Mouse (Mus musculus) forebrain, embryonic 11.5 days (tissue): Measurements from ENCODE around the gene Hoxb13. TPM values are rescaled to one million over a fixed set of nuclear protein-coding genes. Genes with fewer than 3 reads are reported as not detected.

Experiments
- ATAC-seq: fragments of 200-750 bp; cut with Nextera tagmentation; replicated peaks from 2 replicates; pipeline ENCODE4 v1.8.0; 2017; ENCODE audit warnings: moderate TSS enrichment; ENCODE audit not compliant: low FRiP score
- DNase-seq: peaks from one replicate; pipeline ENCODE4 v3.0.0-alpha.2; 2017; ENCODE audit warnings: low spot score
- H3K27ac ChIP-seq: fragments of 300-500 bp; sonication (generic); 2 replicates; pipeline ENCODE4 v1.5.1; 2014; ENCODE audit warnings: low read depth, low read length
- H3K27me3 ChIP-seq: fragments of 300-500 bp; sonication (generic); 2 replicates; pipeline ENCODE4 v1.6.1; 2014; ENCODE audit warnings: mild to moderate bottlenecking, low read length, mixed read lengths; ENCODE audit not compliant: control insufficient read depth, insufficient read depth
- H3K36me3 ChIP-seq: fragments of 300-500 bp; sonication (generic); 2 replicates; pipeline ENCODE4 v1.6.1; 2014; ENCODE audit warnings: mild to moderate bottlenecking, low read length, moderate library complexity, mixed read lengths; ENCODE audit not compliant: control insufficient read depth, insufficient read depth
- H3K4me1 ChIP-seq: fragments of 300-500 bp; sonication (generic); replicated peaks from 2 replicates; pipeline ENCODE4 v1.6.1; 2014; ENCODE audit warnings: low read length, mixed read lengths; ENCODE audit not compliant: control insufficient read depth, insufficient read depth
- H3K4me2 ChIP-seq: fragments of 300-500 bp; sonication (generic); 2 replicates; pipeline ENCODE4 v1.6.1; 2014; ENCODE audit warnings: low read depth, mild to moderate bottlenecking, low read length, moderate library complexity, mixed read lengths; ENCODE audit not compliant: severe bottlenecking
- H3K4me3 ChIP-seq: fragments of 300-500 bp; sonication (generic); 2 replicates; pipeline ENCODE4 v1.5.1; 2014; ENCODE audit warnings: low read depth, low read length
- H3K9ac ChIP-seq: fragments of 300-500 bp; sonication (generic); 2 replicates; pipeline ENCODE4 v1.6.1; 2014; ENCODE audit warnings: low read length
- H3K9me3 ChIP-seq: fragments of 300-500 bp; sonication (generic); 2 replicates; pipeline ENCODE4 v1.6.1; 2016; ENCODE audit warnings: low read length, mixed read lengths; ENCODE audit not compliant: control insufficient read depth
- WGBS: fragments of 180-500 bp; shearing (Covaris S2); extraction: QIAGEN DNeasy Blood & Tissue Kit; methylation state at CpG from one replicate; pipeline ENCODE4 v1.1.7; 2014; 5-methylcytosine and 5-hydroxymethylcytosine counted together
- polyA plus RNA-seq: library from polyadenylated mRNA; unstranded; fragments of >200 nt; fragmentation: Nextera tagmentation; extraction: Ambion mirVana; gene quantifications from 2 replicates; pipeline ENCODE4 v1.2.1, GENCODE M21; 2014

The Hoxb13 gene
- polyA plus RNA-seq: not detected in 2 replicates

DNA sequence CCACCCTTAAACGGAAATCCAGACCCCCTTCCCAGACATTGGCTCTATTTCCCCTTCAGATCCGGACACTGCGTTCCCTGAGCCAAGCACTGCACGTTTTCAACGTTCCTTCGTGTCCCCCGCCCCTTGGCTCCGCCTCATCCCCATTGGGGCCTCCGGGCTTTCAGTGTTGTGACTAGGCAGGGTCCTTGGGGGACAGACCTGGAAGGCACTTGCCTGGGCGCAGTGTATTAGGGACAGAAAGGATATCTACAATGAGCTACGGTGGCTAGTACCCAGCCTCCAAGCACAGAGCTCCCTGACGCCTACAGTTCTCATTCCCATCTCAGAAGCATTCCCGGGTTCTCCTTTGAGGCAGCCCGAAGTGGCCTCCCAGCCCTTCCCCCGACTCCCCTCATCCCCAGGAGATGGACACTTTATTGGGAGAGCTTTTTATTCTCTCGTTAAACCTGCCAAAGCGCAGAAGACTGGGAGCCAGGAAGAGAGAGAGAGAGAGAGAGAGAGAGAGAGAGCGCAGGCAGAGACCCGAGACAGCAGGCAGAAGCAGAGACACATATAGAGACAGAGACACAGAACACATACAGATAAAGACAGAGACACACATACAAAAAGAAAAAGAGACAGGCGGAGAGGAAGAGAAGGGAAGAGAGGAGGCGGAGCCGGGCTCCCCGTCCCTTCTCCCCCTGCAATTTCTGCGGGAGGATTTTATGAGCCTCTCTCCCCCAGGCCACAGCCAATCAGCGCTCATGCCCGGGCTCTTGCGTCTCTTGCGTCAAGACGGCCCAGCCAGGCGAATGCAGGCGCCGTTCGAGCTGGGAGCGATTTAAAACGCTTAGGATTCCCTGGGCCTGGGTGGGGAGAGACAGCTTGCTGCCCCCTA is at the start of gene Hoxb13:
Gene Hoxb13, plus strand, starts transcription at position 796 of the 880 bp plus-strand sequence.
- DNase-seq (no peak), ATAC-seq (no peak)
- Histone ChIP-seq H3K9me3 (no peaks in the 10 kb centered on the region), H3K4me1 (0 out of 2 replicates have a peak, but pooled peaks cover 3% of the 10 kb centered on the region), H3K36me3 (no peaks in the 10 kb centered on the region), H3K4me2 (no peak within 1 kb of the TSS), H3K27ac (no peak within 1 kb of the TSS), H3K4me3 (no peak within 1 kb of the TSS), H3K9ac (no peak within 1 kb of the TSS), H3K27me3 (peaks cover 98% of the 10 kb centered on the region)
- under 1% methylated on average over 35 of the region's 35 CpGs for WGBS

- Histone ChIP-seq H3K36me3 (no peaks in the 10 kb centered on the region), H3K4me2 (peak overlapping the region; percentile 34), H3K27me3 (peaks cover 25% of the 10 kb centered on the region), H3K4me3 (peak overlapping the region; percentile 9; the same call in 1 of the 2 replicates), H3K9me3 (no peaks in the 10 kb centered on the region), H3K27ac (no peak overlapping the region), H3K9ac (no peak overlapping the region), H3K4me1 (no peaks in the 10 kb centered on the region; the same call in 1 of the 2 replicates)
- ATAC-seq (no peak), DNase-seq (peak; percentile 88)
- under 1% methylated on average over 15 of the region's 15 CpGs for WGBS
Observed at GRCm38 (mm10) chr11:96145622-96146270, 48.4 kb upstream of the Hoxb13 start.

- no peak overlapping the region for H3K27ac ChIP-seq
- H3K9ac ChIP-seq: no peak overlapping the region
- DNase-seq (no peak), ATAC-seq (no peak)
- H3K36me3 ChIP-seq: no peaks in the 10 kb centered on the region
- no peaks in the 10 kb centered on the region; the same call in 1 of the 2 replicates for H3K4me1 ChIP-seq
- WGBS: 80% methylated on average over 6 of the region's 6 CpGs
- no peak overlapping the region for H3K4me2 ChIP-seq
- no peaks in the 10 kb centered on the region for H3K9me3 ChIP-seq
- H3K27me3 ChIP-seq: peaks cover 25% of the 10 kb centered on the region
- no peak overlapping the region for H3K4me3 ChIP-seq
Observed at GRCm38 (mm10) chr11:96147471-96147870, 46.6 kb upstream of the Hoxb13 start.

GRCm38 (mm10) chr11:96164769-96165168 is 29.3 kb upstream of the Hoxb13 start:
- no peaks in the 10 kb centered on the region for H3K4me1 ChIP-seq
- no peak overlapping the region for H3K4me3 ChIP-seq
- no peaks in the 10 kb centered on the region for H3K36me3 ChIP-seq
- no peak overlapping the region for H3K9ac ChIP-seq
- H3K4me2 ChIP-seq: no peak overlapping the region
- no peak overlapping the region for H3K27ac ChIP-seq
- peaks cover 47% of the 10 kb centered on the region for H3K27me3 ChIP-seq
- H3K9me3 ChIP-seq: no peaks in the 10 kb centered on the region
- 68% methylated on average over 12 of the region's 12 CpGs for WGBS
- DNase-seq (no peak), ATAC-seq (no peak)

GRCm38 (mm10) chr11:96168125-96168524 is 26.0 kb upstream of the Hoxb13 start:
- no peaks in the 10 kb centered on the region for H3K36me3 ChIP-seq
- H3K4me3 ChIP-seq: no peak overlapping the region
- no peak overlapping the region for H3K9ac ChIP-seq
- no peak overlapping the region for H3K27ac ChIP-seq
- peaks cover 79% of the 10 kb centered on the region for H3K27me3 ChIP-seq
- 37% methylated on average over 9 of the region's 9 CpGs for WGBS
- H3K9me3 ChIP-seq: no peaks in the 10 kb centered on the region
- H3K4me1 ChIP-seq: no peaks in the 10 kb centered on the region
- no peak for DNase-seq
- no peak overlapping the region for H3K4me2 ChIP-seq
- no peak for ATAC-seq

DNA sequence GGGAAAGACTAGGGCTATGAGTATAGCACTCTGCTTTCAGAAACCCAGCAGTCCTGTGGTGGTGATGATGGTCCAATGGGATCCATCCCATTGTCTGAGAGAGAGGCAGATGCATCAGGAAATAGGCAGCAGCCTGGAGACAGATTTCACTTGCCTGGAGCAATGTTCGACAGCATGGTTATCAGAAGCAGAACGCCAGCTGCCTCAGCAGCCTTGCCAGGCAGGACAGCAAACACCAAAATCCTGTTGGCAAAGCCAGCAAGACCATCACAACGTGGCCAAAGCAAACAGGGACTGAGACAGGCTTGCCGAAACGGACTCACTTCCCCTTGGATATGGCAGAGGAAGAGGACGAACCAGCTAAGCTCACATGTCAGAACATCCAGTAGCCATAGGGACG is 25.1 kb upstream of the Hoxb13 start:
- Histone ChIP-seq H3K27me3 (peaks cover 88% of the 10 kb centered on the region), H3K36me3 (no peaks in the 10 kb centered on the region), H3K9me3 (no peaks in the 10 kb centered on the region), H3K9ac (no peak overlapping the region), H3K4me3 (no peak overlapping the region), H3K4me2 (no peak overlapping the region), H3K27ac (no peak overlapping the region), H3K4me1 (no peaks in the 10 kb centered on the region)
- DNase-seq: no peak
- 16% methylated on average over 7 of the region's 7 CpGs for WGBS
- ATAC-seq: no peak

DNA sequence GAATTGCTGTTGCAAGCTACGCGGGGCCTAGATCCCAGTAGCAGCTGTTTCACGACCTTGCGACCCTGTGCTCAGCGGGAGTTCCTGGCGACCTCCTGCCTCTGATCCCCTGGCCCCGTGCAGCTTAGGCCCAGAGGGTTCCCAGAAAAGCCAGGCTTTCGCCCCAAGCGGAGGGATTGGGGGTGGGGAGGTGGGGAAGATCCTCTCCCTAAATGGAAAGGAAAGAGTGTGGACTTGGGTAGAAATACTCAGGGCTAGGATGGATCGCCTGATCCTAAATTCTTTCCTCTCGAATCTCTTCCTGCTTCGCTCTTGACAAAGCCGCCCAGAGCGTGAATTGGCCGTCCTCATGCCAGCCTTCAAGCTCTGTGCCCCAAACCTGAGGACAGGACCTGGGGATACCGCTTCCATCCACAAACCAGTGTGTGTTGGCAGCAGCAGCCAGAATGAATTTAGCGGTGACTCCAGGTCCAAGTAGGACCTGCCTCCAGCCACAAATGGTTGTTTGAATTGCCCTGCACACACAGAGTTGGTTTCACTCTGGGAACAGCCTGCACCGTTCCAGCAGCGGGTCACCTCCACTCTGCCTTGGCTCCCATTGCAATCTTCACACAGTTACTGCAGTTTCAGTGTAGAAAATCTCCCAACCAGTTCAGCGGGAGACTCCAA is 23.3 kb upstream of the Hoxb13 start:
- Histone ChIP-seq H3K4me1 (no peaks in the 10 kb centered on the region), H3K4me2 (no peak overlapping the region), H3K27ac (no peak overlapping the region), H3K9ac (no peak overlapping the region), H3K9me3 (no peaks in the 10 kb centered on the region), H3K27me3 (peaks cover 97% of the 10 kb centered on the region), H3K36me3 (no peaks in the 10 kb centered on the region), H3K4me3 (no peak overlapping the region)
- no peak for DNase-seq
- under 1% methylated on average over 20 of the region's 20 CpGs for WGBS
- ATAC-seq: no peak

DNA sequence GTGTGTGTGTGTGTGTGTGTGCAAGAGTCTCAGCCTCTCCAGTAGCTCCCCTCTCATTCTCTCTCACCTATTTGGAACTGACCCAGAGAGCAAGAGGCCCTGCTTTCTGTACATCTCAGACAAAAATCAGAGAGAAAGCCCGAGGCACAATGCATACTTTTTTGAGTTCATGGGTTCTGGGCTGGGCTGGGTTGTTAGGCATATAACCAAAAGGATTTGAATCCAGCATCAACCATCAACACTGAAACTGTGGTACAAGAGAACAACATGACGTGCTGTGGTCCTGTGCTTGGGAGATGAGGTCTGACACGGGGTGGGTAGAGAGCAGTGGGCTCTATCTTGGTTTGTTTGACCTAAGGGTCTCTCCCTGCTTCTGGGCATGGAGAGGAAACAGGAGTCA is 22.5 kb upstream of the Hoxb13 start:
- H3K4me3 ChIP-seq: no peak overlapping the region
- H3K9me3 ChIP-seq: no peaks in the 10 kb centered on the region
- no peaks in the 10 kb centered on the region for H3K36me3 ChIP-seq
- 3% methylated on average over 3 of the region's 3 CpGs for WGBS
- H3K9ac ChIP-seq: no peak overlapping the region
- no peak overlapping the region for H3K4me2 ChIP-seq
- H3K27ac ChIP-seq: no peak overlapping the region
- ATAC-seq (no peak), DNase-seq (no peak)
- H3K4me1 ChIP-seq: no peaks in the 10 kb centered on the region
- H3K27me3 ChIP-seq: peaks cover 98% of the 10 kb centered on the region
